Mouse (Mus musculus) testis, adult 2 months (tissue): ENCODE measurements around the gene Ap1m2.

Experiments used
- CTCF ChIP-seq: fragments of 200-500 bp; IDR thresholded peaks from 2 replicates; pipeline ENCODE4 v1.5.1; 2012; ENCODE audit warnings: low read depth, mild to moderate bottlenecking, inconsistent platforms, low read length, moderate library complexity; ENCODE audit not compliant: control insufficient read depth, insufficient read depth, insufficient replicate concordance
- POLR2A ChIP-seq: fragments of 200-500 bp; IDR thresholded peaks from 2 replicates; pipeline ENCODE4 v1.6.1; 2012; ENCODE audit warnings: low read depth, mild to moderate bottlenecking, inconsistent platforms, low read length, moderate library complexity; ENCODE audit not compliant: control insufficient read depth

DNA sequence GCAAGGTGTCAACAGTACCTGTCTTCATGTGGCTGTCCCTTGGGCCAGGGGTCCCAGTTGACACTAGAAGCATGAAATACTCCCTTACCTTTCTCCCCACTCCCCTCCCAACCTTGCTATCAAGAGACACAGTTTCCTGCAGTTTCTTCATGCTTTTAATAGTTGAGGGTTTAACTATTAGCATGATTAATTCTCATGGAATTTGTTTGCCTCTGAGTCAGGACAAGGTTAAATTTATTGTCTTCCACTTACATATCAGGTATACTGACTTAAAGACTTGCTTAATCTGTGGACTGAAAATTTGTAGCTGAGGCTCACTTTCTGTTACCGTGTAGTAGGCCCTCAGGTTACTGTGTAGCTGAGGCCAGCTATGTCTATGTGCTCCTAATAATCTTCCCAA is 21.4 kb upstream of the Ap1m2 start:
- TF ChIP-seq POLR2A (no peak), CTCF (no peak)
